Mouse (Mus musculus): ENCODE measurements at regions not wholly inside any gene's neighbourhood (a gene's known extent, or its start where the extent isn't known, plus 50 kb on each side); places are given as distances from the start of the nearest gene placed in this dataset.
A peak's percentile ranks its signal among the peaks of the same experiment; 100 is the strongest.

DNA sequence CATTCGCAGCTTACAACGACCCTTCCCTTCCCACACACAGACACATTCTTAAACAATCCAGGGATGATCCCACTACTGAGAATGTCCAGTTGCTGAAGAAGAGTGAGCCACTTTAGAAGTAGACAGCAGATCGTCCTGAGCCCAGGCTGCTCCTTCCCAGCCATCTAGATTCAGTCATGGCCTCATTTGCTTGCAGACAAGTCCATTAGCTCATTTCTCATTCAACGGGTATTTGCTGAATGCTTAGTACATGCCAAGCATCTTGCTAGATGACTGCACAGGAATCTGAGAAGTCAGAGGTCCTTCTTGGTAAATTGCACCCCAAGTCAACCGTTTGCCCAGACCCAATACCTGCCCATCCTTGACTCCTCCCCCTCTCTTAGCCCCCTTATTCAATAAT, 57.8 kb downstream of the Ier5 start:
- no peak for DNase-seq (ENCODE audit: low read depth, low spot score)

DNA sequence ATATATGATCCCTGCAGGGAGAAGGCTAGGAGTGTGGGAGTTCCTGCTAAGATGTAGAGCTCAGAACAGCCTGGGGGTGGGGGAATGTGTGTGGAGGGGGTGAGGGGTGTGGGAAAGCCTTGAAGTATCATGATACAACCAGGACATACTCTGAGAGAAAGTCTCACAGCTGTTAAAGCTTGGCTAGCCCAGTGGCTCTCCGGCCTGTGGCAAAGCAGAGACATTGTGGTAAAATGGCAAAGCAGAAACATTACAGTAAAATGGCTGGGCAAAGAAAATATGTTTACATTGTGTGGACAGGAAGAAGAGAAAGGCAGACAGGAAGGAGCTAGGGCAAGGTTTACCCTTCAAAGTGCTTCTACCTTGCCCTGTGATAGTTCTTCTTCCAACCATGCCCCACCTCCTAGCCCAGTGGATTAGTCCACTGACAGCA, 58.5 kb downstream of the Ier5 start:
- no peak for DNase-seq (ENCODE audit: low read depth, low spot score)

DNA sequence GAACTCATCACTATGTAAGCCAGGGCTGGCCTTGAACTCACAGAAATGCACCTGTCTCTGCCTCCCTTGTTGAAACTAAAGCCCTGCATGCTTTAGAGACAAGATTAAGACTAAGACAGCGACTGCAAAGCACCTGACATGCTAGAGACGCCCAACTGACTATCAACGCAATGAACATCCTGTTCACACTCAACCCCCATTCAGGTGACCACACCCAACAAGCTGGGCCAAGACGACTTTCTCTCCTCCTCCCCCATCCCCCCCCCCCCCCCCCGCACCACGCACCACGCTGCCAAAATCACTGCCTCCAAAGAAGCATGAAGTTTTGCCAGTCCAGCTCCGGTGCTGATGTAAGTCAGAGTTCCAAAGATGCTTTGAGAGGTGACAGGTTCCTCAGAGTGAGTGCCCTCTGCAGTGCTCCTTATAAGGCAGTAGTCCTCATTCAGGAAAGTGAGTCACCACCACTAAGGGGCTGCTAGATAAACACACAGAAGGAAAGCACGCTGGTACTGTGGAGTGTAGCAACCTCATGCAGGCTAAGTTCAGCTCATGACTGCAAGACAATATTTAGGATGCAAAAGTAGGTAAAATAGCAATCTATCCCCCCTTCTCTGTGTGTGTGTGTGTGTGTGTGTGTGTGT, 59.2 kb downstream of the Ier5 start:
- DNase-seq (ENCODE audit: low read depth, low spot score): no peak

DNA sequence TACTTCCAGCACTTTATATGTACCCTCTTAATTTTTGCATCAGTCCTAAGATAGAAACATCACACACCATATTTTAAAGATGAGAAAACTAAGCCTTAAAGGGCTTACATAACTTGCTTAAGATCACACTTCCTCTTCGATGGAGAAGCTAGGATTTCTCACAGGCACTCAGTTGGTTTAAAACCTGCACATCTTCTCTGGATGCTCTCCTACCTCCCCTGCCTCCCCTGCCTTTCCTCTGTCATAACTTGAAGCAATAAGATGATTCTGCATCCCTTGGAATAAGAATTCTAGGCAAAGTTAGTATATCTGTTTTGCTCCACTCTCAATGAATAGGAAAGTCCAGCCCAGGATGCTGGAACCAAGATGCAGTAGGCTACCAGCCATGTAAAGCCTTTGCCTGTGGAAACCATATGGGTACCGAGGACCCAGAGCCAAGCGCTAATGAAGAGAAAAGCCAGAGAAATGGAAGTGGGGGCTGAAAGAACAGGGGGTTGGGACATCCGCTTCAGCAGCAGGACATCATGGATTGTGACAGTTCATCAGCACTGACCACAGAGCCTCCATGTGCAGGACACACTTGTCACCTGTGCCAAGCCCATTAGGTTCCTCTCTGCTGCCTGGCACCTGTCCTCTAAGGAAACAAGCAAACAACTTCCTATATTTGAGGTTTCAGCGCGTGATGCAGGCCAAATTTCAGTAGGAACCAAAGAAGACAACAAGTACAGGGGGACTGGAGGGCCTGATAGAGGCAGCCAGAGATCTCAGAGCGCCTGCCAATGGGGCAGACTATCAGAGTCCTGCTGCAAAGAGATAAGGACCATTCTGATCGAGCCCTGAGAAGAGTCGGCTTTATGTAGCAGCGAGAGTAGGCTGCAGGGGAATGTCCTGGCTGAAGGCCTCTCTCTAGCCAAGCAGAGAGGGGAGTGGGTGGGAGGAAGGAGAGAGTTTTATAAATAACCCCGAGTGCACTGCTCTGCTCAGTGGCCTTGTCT, 60.5 kb downstream of the Ier5 start:
- DNase-seq (ENCODE audit: low read depth, low spot score): no peak

DNA sequence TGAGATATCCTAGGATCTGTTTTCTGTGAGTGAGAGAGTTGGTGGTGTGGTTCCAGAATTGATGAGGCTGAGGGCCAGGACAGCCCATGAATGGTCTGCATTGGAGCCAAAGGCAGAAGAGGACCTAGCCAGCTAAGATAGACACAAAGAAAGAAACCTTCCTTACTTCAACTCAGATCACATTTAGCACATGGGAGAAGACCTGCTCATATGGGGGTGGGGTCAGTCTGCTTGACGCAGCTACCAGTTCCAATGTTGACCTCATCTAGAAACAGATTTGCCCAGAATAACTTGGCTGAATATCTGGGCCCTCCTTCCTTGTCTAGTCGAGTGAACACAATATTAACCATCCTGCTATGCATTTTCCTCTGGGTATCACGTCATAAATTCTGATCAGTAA, 62.0 kb downstream of the Ier5 start:
- DNase-seq (ENCODE audit: low read depth, low spot score): no peak

DNA sequence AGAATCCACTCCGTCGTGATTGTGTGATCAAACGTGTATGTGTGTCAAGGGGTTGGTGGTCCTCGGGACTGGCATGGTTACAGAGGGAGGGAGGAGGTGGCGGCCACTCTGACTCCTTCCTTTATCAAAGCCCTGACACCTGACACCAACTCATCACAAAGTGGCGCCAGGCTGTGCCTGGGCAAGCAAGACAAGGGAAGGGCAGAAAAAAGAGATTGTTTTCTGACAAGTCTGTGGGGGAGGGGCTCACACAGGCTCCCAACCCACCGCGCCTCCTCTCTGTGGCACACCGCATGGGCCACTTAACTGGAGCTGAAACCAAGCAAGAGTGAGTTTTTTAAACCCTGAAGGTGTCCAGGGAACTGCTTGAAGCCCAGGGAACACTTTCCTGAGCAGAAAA, 68.5 kb downstream of the Ier5 start:
- DNase-seq (ENCODE audit: low read depth, low spot score): no peak

DNA sequence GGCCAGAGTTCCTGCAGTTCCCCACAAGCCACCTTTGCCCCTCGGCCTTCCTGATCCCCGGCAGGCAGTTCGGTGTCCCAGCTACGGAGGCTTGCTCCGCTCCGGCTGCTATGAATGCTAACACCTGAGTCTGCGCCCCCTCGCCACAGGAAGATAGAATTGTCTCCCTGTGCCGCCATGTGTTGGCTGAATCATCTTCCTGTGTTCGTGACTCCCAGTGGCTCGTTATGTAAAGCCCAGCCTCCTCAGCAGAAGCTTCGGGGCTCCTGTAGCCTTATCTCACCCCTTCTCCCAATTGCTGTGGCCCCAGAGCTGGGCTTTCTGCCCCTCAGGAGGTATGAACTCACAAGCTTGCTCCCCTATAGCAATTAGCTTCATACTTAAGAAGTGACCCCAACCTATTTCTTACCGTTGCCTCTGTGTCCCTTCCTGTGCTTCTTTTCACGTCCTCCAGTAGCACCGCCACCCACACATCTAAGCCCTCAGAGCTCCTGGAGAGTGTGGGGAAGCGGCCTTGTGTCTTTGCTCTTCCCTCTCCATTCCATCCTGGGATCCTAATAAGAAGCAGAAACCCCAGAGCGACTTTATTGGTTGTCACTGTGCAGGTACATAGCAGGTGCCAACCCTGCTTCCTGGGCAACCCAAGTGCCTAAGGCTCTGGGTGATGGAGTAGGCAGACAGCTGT, 70.1 kb downstream of the Ier5 start:
- no peak for DNase-seq (ENCODE audit: low read depth, low spot score)

DNA sequence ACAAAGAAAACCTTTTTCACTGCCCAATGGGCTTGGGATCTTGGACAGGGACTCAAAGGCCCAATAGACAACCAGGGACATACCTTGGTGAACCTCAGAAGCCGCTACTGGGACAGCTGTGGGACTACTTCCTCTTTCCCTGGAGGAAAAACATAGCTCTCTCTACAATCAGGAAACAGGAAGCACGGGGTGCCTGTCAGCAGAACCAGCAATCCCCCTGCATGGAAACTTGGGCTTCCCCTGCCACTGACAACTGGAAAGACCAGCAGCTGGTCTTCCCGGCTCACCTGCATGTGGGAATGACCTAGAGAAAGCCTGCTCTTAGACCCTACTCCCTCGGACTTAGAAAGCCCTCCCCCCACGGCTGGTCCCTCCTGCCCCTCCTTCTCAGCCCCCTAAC, 70.7 kb downstream of the Ier5 start:
- no peak for DNase-seq (ENCODE audit: low read depth, low spot score)

DNA sequence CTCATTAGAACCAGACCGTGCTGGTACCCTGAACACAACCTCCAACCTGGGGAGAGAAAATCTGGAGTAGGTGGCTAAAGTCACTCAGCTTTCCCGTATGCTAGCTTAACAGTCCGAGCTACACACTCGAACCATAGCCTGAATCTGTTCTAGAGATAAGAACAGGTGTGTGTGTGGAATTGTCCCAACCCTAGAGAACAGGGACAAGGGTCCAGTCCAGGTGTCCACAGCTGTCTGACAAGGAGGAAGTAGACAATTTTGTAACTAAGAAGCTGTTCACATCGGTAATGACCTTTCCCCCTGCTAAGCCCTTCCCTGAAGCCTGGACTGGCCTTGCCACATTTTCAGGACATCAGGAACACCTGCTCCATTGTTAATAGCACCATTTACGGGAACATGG, 71.3 kb downstream of the Ier5 start:
- DNase-seq (ENCODE audit: low read depth, low spot score): no peak

DNA sequence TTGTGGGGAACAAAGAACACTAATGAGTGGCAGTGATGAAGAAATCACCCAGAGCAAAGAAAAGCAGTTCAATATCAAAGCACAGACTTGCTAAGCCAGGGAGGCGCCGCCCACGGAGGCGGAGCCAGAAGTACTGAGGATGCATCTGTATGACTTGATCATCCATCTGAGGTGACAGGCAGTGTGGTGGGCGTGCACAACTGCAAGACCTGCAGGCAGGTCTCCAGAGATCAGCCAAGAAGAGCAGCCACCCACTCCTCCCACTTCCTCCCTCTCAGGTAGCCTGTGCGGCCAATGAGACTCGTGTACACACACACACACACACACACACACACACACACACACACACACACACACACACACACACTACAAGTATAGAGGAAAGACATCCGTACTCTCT, 71.9 kb downstream of the Ier5 start:
- DNase-seq (ENCODE audit: low read depth, low spot score): no peak

DNA sequence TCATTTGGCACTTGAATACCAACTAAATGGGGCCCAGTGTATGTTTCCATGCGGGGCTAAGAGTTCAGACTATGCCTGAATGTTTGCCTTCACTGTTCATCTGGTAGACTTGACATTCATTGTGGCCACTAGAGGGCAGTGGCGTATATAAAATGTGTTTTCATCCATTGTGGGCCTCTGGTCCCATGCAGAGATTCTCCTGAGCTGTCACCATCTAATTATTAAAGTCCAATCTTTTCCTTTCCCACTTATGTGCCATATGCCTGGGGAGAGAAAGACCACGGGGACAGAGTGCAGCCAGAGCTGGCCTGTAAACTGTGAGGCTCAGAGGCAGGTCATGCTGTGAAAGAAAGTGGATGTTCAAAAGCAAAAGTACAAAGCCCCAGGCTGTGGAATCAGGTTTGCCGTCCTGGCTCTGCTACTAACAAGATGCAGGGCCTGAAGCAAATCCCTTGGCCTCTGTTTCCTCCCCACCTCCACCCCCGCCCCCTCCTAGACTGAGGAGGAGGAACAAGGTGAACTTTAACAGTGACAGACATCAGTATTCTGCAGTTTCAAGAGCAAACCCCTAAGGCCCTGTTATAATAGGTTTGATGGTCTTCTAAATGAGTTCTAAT, 73.5 kb downstream of the Ier5 start:
- peak; percentile 70 for DNase-seq (ENCODE audit: low read depth, low spot score)

DNA sequence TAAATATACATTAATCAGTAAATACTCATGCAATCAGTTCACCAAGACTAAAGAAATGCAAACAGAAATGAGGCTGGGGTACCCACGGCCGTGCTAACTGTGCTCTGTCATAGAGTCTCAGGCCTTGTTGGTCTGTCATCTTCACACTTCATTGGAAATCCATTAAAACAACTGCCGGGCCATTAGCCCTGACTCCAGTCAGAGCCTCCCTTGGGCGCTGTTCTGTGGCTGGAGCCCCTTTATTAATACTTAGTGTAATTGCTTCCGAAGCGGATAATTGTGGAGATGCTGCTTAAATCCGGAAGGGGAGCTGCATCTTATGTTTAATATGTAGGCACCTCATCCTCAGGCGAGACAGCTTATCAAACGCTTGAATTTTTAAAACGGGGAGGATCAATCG, 76.1 kb downstream of the Ier5 start:
- no peak for DNase-seq (ENCODE audit: low read depth, low spot score)

DNA sequence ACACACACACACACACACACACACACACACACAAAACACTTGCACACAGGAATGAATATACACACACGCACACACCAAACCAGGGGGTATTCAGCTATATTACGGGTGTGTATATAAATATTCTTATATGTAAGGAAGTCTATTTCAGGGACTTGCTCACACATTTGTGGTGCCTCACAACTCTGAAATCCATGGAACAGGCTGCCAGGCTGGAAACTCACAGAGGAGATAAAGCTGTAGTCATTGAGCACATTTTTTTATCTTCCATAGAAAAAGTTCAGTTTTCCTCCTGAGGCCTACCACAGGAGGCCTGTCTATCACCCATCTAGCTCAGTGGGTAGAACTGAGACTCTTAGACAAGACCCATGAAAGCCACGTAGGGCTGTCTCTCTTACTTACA, 83.8 kb downstream of the Ier5 start:
- DNase-seq (ENCODE audit: low read depth, low spot score): no peak

DNA sequence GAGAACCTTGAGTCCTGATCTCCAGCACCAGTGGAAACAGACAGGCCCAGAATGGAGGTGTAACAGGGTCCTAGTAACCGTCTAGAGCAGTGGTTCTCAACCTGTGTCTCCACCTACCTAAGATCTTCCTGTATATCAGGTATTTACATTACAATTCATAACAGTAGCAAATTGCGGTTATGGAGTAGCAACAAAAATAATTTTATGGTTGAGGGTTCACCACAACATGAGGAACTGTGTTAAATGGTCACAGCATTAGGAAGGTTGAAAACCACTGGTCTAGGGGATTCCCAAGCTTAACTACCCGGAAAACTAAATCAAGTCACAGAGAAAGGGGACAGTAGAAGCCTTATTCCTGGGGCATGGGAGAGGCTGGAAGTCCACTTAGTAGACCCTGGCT, 84.5 kb downstream of the Ier5 start:
- DNase-seq (ENCODE audit: low read depth, low spot score): no peak

DNA sequence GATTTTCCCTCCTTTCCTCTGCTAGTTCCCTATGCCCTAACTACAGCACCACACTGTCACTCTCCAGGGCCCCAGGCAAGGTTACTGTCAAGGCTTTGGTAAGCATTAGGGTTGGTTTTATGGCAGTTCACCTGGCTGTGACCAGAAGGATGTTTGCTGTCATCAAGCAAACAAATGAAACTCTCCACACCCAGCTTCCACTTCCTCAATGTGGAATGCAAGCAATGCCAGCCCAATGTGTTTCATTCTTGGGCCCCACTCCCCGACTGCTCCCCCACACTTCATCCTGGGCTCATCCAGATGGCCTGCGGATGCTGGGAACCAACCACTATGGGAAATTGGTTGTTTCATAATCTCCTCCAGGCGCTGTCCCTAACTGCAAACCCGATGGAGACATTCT, 85.7 kb downstream of the Ier5 start:
- no peak for DNase-seq (ENCODE audit: low read depth, low spot score)

DNA sequence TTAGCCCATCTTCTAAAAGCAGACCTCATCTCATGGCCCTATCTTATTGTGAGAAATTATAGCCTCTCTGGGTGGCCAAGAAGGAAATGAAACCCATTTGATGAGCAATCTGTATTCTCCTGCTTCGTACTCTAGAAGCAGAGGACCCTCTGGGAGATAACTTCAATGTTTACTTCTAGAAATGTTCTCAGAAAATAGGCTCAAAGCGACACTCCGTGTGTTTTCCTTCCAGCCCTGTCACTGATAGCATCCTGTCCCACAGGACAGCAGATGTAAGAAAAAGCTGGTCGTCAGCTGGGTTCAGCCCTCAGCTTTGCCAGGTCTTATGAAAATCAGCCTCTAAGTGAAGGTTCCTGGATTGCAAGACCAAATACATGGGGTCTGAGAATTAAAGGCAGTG, 86.1 kb downstream of the Ier5 start:
- DNase-seq (ENCODE audit: low read depth, low spot score): no peak

DNA sequence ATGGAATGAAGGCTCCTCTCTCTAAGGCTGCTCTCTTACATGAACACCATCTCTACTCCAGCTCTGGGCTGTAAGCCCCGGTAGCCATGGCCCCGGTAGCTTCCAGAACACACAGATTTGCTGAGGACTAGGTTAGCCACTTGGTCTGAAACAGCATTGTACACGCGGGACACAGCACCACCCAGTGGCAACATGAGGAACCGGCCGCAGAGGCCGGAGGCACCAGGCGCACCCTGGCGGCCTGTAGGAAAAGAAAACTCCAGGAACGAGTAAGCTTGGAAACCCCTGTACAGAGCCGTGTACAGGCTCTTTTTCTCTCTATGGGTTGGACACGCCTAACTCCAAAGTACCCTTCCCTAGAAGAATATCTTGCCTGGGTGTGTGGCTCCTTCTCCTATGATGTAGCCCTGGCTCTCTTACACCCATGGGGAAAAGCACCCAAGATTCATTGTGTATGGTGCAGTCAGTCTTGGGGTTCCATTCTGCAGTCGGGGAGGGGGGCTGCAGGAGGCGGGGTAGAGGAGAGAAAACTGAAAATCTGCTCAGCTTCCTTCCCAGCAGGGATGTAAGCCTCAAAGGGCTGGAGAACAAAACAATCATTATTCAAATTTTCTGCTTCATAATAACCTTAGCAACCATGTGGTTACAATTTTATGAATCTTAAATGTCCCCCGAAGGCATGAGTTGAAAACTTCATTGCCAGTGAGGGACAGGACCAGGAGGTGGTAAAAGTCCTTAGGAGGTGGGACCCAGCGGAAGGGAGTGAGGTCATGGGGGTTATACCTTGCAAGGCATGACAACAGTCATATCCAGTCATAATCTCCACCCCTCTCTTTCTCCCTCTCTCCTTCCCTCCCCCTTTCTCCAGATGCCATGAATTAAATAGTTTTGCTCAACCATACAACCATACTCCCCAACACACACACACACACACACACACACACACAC, 92.6 kb downstream of the Ier5 start:
- DNase-seq (ENCODE audit: low read depth, low spot score): peak; percentile 63

DNA sequence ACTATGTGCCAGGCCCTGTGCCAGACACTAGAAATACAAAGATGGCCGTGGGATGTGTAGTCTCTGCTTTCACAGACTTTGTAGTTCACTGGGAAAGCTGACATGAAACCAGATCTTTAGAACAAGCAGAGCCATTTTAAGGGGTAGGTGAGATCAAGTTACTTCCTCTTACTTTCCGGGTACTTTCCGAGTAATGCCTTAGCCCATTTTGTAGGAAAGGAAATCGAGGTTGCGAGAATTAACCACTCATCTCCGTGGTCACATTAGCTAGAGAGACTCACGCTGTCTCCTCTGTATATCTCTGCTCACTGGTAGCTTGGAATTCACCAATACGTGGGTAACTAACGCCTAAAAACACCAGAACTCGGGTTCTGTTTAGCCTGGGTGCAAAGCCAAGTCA, 93.3 kb downstream of the Ier5 start:
- no peak for DNase-seq (ENCODE audit: low read depth, low spot score)

DNA sequence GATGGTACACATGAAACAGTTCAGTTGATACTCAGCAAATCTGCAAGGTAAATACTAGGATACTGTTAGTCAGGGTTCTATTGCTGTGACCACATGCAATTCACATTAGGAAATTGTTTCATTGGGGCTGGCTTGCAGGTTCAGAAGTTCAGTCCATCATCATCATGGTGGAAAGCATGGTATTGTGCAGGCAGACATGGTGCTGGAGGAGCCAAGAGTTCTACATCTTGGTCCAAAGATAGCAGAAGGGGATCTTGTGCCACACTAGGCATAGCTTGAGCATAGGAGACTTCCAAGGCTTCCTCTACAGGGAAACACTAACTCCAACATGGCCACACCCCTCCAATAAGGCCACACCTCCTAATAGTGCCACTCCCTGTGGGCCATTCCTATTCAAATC, 99.1 kb downstream of the Ier5 start:
- no peak for DNase-seq (ENCODE audit: low read depth, low spot score)

DNA sequence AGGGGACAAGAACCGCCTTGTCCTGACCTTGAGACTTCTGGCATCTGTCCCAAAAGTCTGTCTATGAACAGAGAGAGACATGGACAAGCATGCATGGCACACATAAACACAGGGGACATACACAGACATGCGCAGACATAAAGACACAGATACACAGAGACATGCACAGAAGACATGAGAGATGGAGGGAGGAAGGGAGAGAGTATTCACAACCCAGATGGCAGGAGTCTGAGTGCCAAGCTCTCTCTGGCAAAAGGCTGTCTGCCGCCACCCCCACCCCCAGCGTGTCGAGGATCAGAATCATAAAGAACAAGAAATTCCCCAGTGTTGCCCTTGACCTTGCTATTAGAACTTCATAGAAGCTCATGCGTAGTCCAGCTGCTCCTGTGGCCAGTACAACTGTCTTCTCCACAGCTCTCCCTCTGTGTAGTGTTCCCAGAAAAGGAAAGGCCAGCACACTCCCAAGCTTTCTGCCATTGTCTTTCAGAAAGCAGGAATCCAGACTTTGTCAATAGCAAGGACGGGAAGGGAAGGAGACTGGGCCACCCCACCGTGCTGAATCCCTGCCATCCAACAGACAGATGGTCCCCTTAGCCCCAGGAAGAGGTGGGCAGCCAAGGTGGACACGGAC, 99.8 kb downstream of the Ier5 start:
- peak; percentile 50 for DNase-seq (ENCODE audit: low read depth, low spot score)
